Mouse (Mus musculus) yolk sac, embryonic 10.5 days (tissue): ENCODE measurements around the gene Zbtb2.

ENCODE experiments used
- DNase-seq: peaks from one replicate; pipeline ENCODE4 v3.0.0-alpha.2; 2017; ENCODE audit warnings: low spot score

Gene Zbtb2

GRCm38 (mm10) chr10:4334039-4334683, 53.7 kb downstream of the Zbtb2 start:
- DNase-seq: peak; percentile 91

DNA sequence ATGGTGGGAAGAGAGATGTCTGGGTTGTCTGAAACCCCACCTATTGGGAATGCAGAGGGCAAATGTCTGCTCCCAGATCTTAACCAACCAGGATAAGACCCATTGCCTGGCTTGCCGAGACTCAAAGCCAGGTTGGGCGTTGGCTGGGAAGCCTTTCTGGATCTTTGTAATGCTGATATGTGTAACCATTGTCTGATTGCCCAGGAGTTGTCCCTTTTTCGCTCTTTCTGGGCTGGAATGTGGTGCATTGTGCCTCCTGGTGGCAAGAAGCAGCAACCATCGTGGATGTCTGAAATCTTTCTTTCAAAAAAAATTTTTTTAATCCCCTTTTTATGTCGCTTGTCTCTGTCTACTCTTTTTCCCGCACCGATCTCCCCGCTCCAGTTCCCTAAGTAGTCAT, 54.6 kb downstream of the Zbtb2 start:
- DNase-seq: no peak

GRCm38 (mm10) chr10:4332228-4332979, 55.5 kb downstream of the Zbtb2 start:
- DNase-seq: no peak

- no peak for DNase-seq
These were observed 60.2 kb downstream of the Zbtb2 start for GRCm38 (mm10) chr10:4327716-4328115.

GRCm38 (mm10) chr10:4325562-4325961, 62.3 kb downstream of the Zbtb2 start:
- DNase-seq: no peak

DNA sequence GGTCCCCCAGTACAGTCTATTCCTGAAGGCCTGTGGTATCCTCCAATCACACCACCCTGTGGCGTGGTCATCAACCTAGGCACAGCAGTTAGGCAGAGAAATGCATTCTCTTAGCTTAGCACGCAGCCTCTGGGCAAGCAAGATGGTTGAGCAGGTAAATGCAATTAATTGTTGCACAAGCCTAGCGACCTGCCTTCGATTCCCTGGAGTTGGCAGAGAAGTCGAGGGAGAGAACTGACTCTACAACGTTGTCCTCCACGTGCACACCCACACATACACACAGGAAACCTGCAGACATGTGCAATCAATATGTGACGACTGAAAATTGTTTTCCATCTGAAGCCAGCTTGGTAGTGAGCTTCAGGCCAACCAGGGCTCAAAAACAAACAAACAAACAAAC, 64.0 kb downstream of the Zbtb2 start:
- DNase-seq: no peak
